20 mouse cellular contexts compared by ENCODE assay signal in genomic region chr4:155851368-155851767, GRCm38 (mm10). TPM values are rescaled to one million over a fixed set of nuclear protein-coding genes. Genes with fewer than 3 reads are reported as not detected.
DNase-seq lines count a peak whose midpoint lies in the region; ATAC-seq and TF ChIP-seq lines count a peak whose summit lies in the region.
"Had no signal": no experiment of that assay in that cellular context is flagged by ENCODE, and none has a peak within 500 bp of the region (broad histone marks: within the 10 kb centered on the region; RNA-seq: fewer than 3 reads in every experiment).

No protein-coding gene starts in this region.

- intact Hi-C loops in gastrocnemius, adult 2 months (cut with DNase I): no loop called here

- H3K27me3 ChIP-seq in liver, embryonic 13.5 days: no peaks in the 10 kb centered on the region
- no peaks in the 10 kb centered on the region for H3K27me3 ChIP-seq in liver, postnatal 0 days (ENCODE audit: insufficient read depth, low read length)
- H3K27me3 ChIP-seq: embryonic facial prominence, embryonic 15.5 days; heart, embryonic 13.5 days; hindbrain, embryonic 13.5 days; Patski had no signal

- peak overlapping the region; percentile 42 for H3K4me3 ChIP-seq in gastrocnemius, adult 2 months
- H3K4me3 ChIP-seq in liver, embryonic 13.5 days (replicated peaks): no peak overlapping the region
- H3K4me3 ChIP-seq in liver, postnatal 0 days (ENCODE audit: low read depth, low read length): no peak overlapping the region
- peak overlapping the region; percentile 5; the same call in 1 of the 2 replicates for H3K4me3 ChIP-seq in brown adipose tissue, adult 24 weeks (ENCODE audit: insufficient read depth, low read depth, low read length)
- H3K4me3 ChIP-seq: embryonic facial prominence, embryonic 15.5 days; erythroblast, embryonic 14.5 days; forebrain, embryonic 10.5 days; heart, embryonic 13.5 days; hindbrain, embryonic 13.5 days had no signal

- ATAC-seq in liver, embryonic 13.5 days (ENCODE audit: low read depth): no peak
- no peak for ATAC-seq in liver, postnatal 0 days
- ATAC-seq: forebrain, embryonic 14.5 days; hindbrain, postnatal 0 days; Patski had no signal

- no peaks in the 10 kb centered on the region for H3K9me3 ChIP-seq in liver, embryonic 13.5 days (replicated peaks)
- H3K9me3 ChIP-seq in liver, postnatal 0 days (ENCODE audit: low read length): no peaks in the 10 kb centered on the region
- H3K9me3 ChIP-seq: embryonic facial prominence, embryonic 15.5 days; forebrain, embryonic 10.5 days; heart, embryonic 13.5 days; hindbrain, embryonic 13.5 days had no signal

- H3K36me3 ChIP-seq in liver, embryonic 13.5 days: peaks cover 39% of the 10 kb centered on the region
- H3K36me3 ChIP-seq in liver, postnatal 0 days (replicated peaks; ENCODE audit: insufficient read depth, low read length): peaks cover 18% of the 10 kb centered on the region

- TF ChIP-seq CTCF in gastrocnemius, adult 2 months (IDR thresholded peaks at IDR 0.05): no peak
- TF ChIP-seq CTCF in liver, postnatal 0 days (IDR thresholded peaks at IDR 0.05; ENCODE audit: low read depth): no peak

- H3K27ac ChIP-seq in gastrocnemius, adult 2 months: peak overlapping the region; percentile 98
- no peak overlapping the region for H3K27ac ChIP-seq in liver, embryonic 13.5 days
- H3K27ac ChIP-seq in liver, postnatal 0 days (ENCODE audit: low read depth): no peak overlapping the region
- peak overlapping the region; percentile 51 for H3K27ac ChIP-seq in brown adipose tissue, adult 24 weeks (replicated peaks; ENCODE audit: low read depth, low read length)
- H3K27ac ChIP-seq: embryonic facial prominence, embryonic 15.5 days; forebrain, embryonic 10.5 days; heart, embryonic 13.5 days; hindbrain, embryonic 13.5 days; hindbrain, postnatal 0 days had no signal

- peaks cover 57% of the 10 kb centered on the region for H3K4me1 ChIP-seq in liver, embryonic 13.5 days (replicated peaks)
- peaks cover 40% of the 10 kb centered on the region for H3K4me1 ChIP-seq in liver, postnatal 0 days (ENCODE audit: insufficient read depth)
- peaks cover 43% of the 10 kb centered on the region for H3K4me1 ChIP-seq in brown adipose tissue, adult 24 weeks (ENCODE audit: control insufficient read depth, insufficient read depth, insufficient read length, low read length)

- no peak overlapping the region for H3K4me2 ChIP-seq in liver, embryonic 13.5 days
- H3K4me2 ChIP-seq in liver, postnatal 0 days (ENCODE audit: low read depth, low read length): no peak overlapping the region
- H3K4me2 ChIP-seq: embryonic facial prominence, embryonic 15.5 days; heart, embryonic 13.5 days; hindbrain, embryonic 13.5 days had no signal

- TF ChIP-seq EP300 in liver, postnatal 0 days (IDR thresholded peaks at IDR 0.05; ENCODE audit: low read depth): no peak

- H3K9ac ChIP-seq in liver, embryonic 13.5 days: peak overlapping the region; percentile 22; the same call in 1 of the 2 replicates
- H3K9ac ChIP-seq in liver, postnatal 0 days (replicated peaks): no peak overlapping the region
- H3K9ac ChIP-seq: embryonic facial prominence, embryonic 15.5 days; heart, embryonic 13.5 days had no signal

- peak; percentile 77 for DNase-seq in adrenal gland, adult 2 months
- DNase-seq in adrenal gland, postnatal 25 days: no peak
- DNase-seq in gastrocnemius, adult 2 months: peak; percentile 10
- no peak for DNase-seq in gastrocnemius, adult 8-10 months (ENCODE audit: low spot score in 2 of 2)
- DNase-seq in liver, embryonic 13.5 days: no peak
- DNase-seq in liver, postnatal 0 days: no peak
- no peak for DNase-seq in T-cell, adult 2 months (ENCODE audit: low spot score)
- DNase-seq: embryo, embryonic 11 days; gastrocnemius, postnatal 10 days; heart, postnatal 4 days had no signal

- WGBS in liver, embryonic 13.5 days (ENCODE audit: insufficient replicate concordance): 84% methylated on average over 3 of the region's 3 CpGs
- 83% methylated on average over 3 of the region's 3 CpGs for WGBS in liver, postnatal 0 days (ENCODE audit: insufficient replicate concordance)

RNA-seq across cellular contexts. Expression of gene Dvl1, which starts 4.2 kb away (rescaled TPM):
- total RNA-seq in adrenal gland, adult 2 months (2021): 10 to 100 TPM; 58.1 to 66.7 TPM
- 187 and 202 TPM in 2 replicates for polyA plus RNA-seq in adrenal gland, adult 2 months (2012; rRNA removed)
- total RNA-seq in adrenal gland, postnatal 25 days (2021): 63.2 and 64.6 TPM in 2 replicates
- 100 to 1,000 TPM; 116 to 122 TPM for total RNA-seq in gastrocnemius, adult 2 months (2021)
- 100 to 1,000 TPM; 117 to 124 (median 120) TPM for total RNA-seq in gastrocnemius, adult 8-10 months (2022)
- polyA plus RNA-seq in liver, embryonic 13.5 days (2015; fragmentation: Nextera tagmentation; extraction: Ambion mirVana): 1.8 and 2.4 TPM in 2 replicates
- polyA plus RNA-seq in liver, postnatal 0 days (2015; fragmentation: Nextera tagmentation; extraction: Ambion mirVana): 5.1 and 5.7 TPM in 2 replicates
- 19.2 and 20.2 TPM in 2 replicates for polyA plus RNA-seq in brown adipose tissue, adult 24 weeks (2012; ENCODE audit: insufficient read depth, insufficient read length, missing spikeins)

RNA-seq across cellular contexts. Expression of gene Tas1r3, which starts 11.8 kb away (rescaled TPM):
- under 1 TPM; 0.32 to 0.35 TPM for total RNA-seq in adrenal gland, adult 2 months (2021)
- 0.56 and 0.62 TPM in 2 replicates for polyA plus RNA-seq in adrenal gland, adult 2 months (2012; rRNA removed)
- total RNA-seq in adrenal gland, postnatal 25 days (2021): 0.52 and 0.55 TPM in 2 replicates
- total RNA-seq in gastrocnemius, adult 2 months (2021): under 1 TPM; 0.11 to 0.23 TPM
- under 1 TPM in 2 of 4 experiments, not detected in 2; 0.11 to 0.12 TPM for total RNA-seq in gastrocnemius, adult 8-10 months (2022)
- 0.05 and 0.09 TPM in 2 replicates for polyA plus RNA-seq in liver, embryonic 13.5 days (2015; fragmentation: Nextera tagmentation; extraction: Ambion mirVana)
- 0.08 and 0.09 TPM in 2 replicates for polyA plus RNA-seq in liver, postnatal 0 days (2015; fragmentation: Nextera tagmentation; extraction: Ambion mirVana)
- not detected in 2 replicates for polyA plus RNA-seq in brown adipose tissue, adult 24 weeks (2012; ENCODE audit: insufficient read depth, insufficient read length, missing spikeins)
- polyA plus RNA-seq: erythroblast, embryonic 14.5 days had no signal

RNA-seq across cellular contexts. Expression of gene Mxra8, which starts 11.9 kb away (rescaled TPM):
- total RNA-seq in adrenal gland, adult 2 months (2021): 10 to 100 TPM; 36.9 to 55.5 TPM
- polyA plus RNA-seq in adrenal gland, adult 2 months (2012; rRNA removed): 164 and 185 TPM in 2 replicates
- total RNA-seq in adrenal gland, postnatal 25 days (2021): 38.1 and 50.3 TPM in 2 replicates
- 10 to 100 TPM; 26.4 to 31.3 TPM for total RNA-seq in gastrocnemius, adult 2 months (2021)
- total RNA-seq in gastrocnemius, adult 8-10 months (2022): 10 to 100 TPM; 16.5 to 34.5 (median 24.9) TPM
- polyA plus RNA-seq in liver, embryonic 13.5 days (2015; fragmentation: Nextera tagmentation; extraction: Ambion mirVana): 5.6 and 6.8 TPM in 2 replicates
- polyA plus RNA-seq in liver, postnatal 0 days (2015; fragmentation: Nextera tagmentation; extraction: Ambion mirVana): 13.7 and 14.4 TPM in 2 replicates
- polyA plus RNA-seq in brown adipose tissue, adult 24 weeks (2012; ENCODE audit: insufficient read depth, insufficient read length, missing spikeins): 17.3 and 22.3 TPM in 2 replicates
- total RNA-seq: MEL had no signal
- polyA plus RNA-seq: erythroblast, embryonic 14.5 days had no signal

RNA-seq across cellular contexts. Expression of gene Cptp, which starts 17.9 kb away (rescaled TPM):
- total RNA-seq in adrenal gland, adult 2 months (2021): 10 to 100 TPM; 18.7 to 21.1 TPM
- 29.4 and 37.1 TPM in 2 replicates for polyA plus RNA-seq in adrenal gland, adult 2 months (2012; rRNA removed)
- total RNA-seq in adrenal gland, postnatal 25 days (2021): 13.8 and 23.0 TPM in 2 replicates
- total RNA-seq in gastrocnemius, adult 2 months (2021): 10 to 100 TPM; 13.6 to 18.0 TPM
- 10 to 100 TPM; 11.0 to 18.7 (median 16.1) TPM for total RNA-seq in gastrocnemius, adult 8-10 months (2022)
- polyA plus RNA-seq in liver, embryonic 13.5 days (2015; fragmentation: Nextera tagmentation; extraction: Ambion mirVana): 8.4 and 10.2 TPM in 2 replicates
- 8.1 and 8.4 TPM in 2 replicates for polyA plus RNA-seq in liver, postnatal 0 days (2015; fragmentation: Nextera tagmentation; extraction: Ambion mirVana)
- polyA plus RNA-seq in brown adipose tissue, adult 24 weeks (2012; ENCODE audit: insufficient read depth, insufficient read length, missing spikeins): 6.0 and 11.5 TPM in 2 replicates

RNA-seq across cellular contexts. Expression of gene Ints11, which starts 18.0 kb away (rescaled TPM):
- 10 to 100 TPM; 27.5 to 32.0 TPM for total RNA-seq in adrenal gland, adult 2 months (2021)
- 24.5 and 30.8 TPM in 2 replicates for polyA plus RNA-seq in adrenal gland, adult 2 months (2012; rRNA removed)
- total RNA-seq in adrenal gland, postnatal 25 days (2021): 32.4 and 36.9 TPM in 2 replicates
- 10 to 100 TPM; 14.9 to 17.3 TPM for total RNA-seq in gastrocnemius, adult 2 months (2021)
- total RNA-seq in gastrocnemius, adult 8-10 months (2022): 10 to 100 TPM; 13.0 to 16.8 (median 14.1) TPM
- 40.0 and 41.9 TPM in 2 replicates for polyA plus RNA-seq in liver, embryonic 13.5 days (2015; fragmentation: Nextera tagmentation; extraction: Ambion mirVana)
- 14.9 and 17.4 TPM in 2 replicates for polyA plus RNA-seq in liver, postnatal 0 days (2015; fragmentation: Nextera tagmentation; extraction: Ambion mirVana)
- polyA plus RNA-seq in brown adipose tissue, adult 24 weeks (2012; ENCODE audit: insufficient read depth, insufficient read length, missing spikeins): 12.9 and 15.1 TPM in 2 replicates

Comparison
In these comparisons a context has a peak if more than half of its experiments do, and no peak if none do; other contexts are left out.
1. DNase-seq: peak in adrenal gland, adult 2 months (single experiment) and gastrocnemius, adult 2 months (single experiment); none in adrenal gland, postnatal 25 days (single experiment), gastrocnemius, adult 8-10 months (0 of 2), liver, embryonic 13.5 days (single experiment), liver, postnatal 0 days (single experiment) and T-cell, adult 2 months (single experiment).
2. H3K27ac ChIP-seq: peak in gastrocnemius, adult 2 months (single experiment) and brown adipose tissue, adult 24 weeks (single experiment); none in liver, embryonic 13.5 days (single experiment) and liver, postnatal 0 days (single experiment).
3. H3K4me3 ChIP-seq: peak in gastrocnemius, adult 2 months (single experiment) and brown adipose tissue, adult 24 weeks (single experiment); none in liver, embryonic 13.5 days (single experiment) and liver, postnatal 0 days (single experiment).